Mouse (Mus musculus) CD4-positive, CD25-positive, alpha-beta regulatory T cell, adult 2 months (primary cell): ENCODE results near the gene Olfr1015.

ENCODE experiments used
- DNase-seq: peaks from one replicate; pipeline ENCODE4 v3.0.0-alpha.2; 2012; ENCODE audit warnings: low read depth, low spot score

The Olfr1015 gene

DNA sequence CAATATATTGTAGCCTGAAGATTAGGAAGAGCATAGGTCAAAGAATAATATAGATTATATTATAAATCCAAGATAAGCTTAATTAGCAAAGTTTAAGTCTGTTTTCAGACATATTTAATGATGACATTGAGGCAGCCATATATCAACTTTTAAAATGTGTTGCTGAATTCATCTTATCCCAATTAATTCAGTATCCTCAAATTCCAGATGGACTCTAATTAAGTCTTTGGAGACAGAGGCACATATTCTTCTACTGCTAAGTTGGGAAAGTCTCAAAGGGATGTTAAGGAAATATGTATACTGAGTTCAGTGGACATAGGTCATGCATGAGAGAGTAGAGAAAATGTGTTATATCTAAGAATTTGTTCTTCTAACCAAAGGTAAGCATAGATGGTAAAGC, at the start of gene Olfr1015:
Gene Olfr1015 (plus strand): TSS at position 301 of the 400 bp plus-strand sequence.
- no peak for DNase-seq

DNA sequence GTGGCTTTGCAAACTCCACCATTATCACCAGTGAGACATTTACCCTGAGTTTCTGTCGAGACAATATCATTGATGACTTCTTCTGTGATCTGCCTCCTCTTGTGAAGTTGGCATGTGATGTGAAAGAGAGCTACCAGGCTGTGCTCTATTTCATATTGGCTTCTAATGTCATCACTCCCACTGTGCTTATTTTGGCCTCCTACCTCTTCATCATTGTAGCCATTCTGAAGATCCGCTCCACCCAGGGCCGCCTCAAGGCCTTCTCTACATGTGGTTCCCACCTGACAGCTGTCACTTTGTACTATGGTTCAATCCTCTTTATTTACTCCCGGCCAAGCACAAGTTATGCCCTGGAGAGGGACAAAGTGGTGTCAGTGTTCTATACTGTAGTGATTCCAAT, 28.0 kb upstream of the Olfr1015 start:
- DNase-seq, result no peak

DNA sequence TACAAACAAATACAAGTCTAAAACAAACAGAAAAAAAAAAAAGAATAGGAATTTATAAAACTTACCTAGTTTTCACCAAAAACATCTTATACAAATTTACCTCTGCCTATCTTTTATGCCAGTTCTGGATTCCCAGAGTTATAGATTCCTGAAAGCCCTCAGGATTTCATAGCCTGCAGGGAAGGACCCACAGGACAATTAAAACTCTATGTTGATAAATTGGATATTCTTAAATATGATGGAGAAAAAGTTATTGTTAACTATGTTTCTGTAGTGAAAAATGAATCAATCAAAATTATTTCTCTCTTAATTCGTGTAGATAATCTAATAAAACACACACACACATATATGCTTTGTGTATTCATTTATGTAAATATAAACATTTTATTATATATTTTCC, 19.2 kb upstream of the Olfr1015 start, which contains the start of gene Olfr1012:
Gene Olfr1012 (minus strand): TSS at position 101 of the 400 bp plus-strand sequence.
- DNase-seq, result no peak

DNA sequence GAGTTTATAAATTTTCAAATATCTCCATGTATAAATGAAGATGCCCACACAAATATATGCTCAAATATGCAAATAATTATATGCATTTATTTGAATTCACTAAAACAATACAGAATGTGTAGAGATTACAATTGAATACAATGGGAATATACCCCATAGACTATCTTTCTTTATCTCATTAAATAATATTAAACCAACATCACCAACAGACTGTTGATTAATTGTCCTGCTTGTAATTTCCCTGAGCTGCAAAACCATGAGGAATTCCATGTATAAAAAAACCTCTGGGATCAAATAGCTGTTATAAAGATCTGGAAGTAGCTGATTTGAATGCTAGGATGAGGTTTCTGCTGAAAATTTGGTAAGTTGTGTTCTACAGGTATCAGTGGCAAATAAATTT, 15.0 kb upstream of the Olfr1015 start, which contains the start of gene Olfr1013:
Gene Olfr1013 (plus strand): TSS at position 301 of the 400 bp plus-strand sequence.
- no peak for DNase-seq

DNA sequence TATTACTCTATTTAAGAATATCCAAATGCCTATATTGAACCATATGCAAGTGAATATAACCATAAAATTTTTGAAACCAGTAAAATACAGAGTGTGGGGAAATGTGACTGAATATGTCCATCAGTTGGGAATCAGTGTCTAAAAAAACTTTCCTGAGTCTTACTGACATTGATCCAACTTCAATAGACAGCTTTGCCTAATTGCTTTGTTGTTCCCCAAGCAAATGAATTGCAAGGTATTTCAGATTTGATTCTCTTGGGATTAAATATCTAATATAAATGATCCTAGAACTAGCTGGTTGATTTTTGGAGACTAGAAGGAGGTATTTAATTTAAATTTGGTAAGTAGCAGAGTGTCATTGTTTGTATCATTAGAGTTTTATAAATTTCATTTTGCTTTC, 9.4 kb upstream of the Olfr1015 start, which contains the start of gene Olfr1014:
Gene Olfr1014 (plus strand): TSS at position 301 of the 400 bp plus-strand sequence.
- no peak for DNase-seq

DNA sequence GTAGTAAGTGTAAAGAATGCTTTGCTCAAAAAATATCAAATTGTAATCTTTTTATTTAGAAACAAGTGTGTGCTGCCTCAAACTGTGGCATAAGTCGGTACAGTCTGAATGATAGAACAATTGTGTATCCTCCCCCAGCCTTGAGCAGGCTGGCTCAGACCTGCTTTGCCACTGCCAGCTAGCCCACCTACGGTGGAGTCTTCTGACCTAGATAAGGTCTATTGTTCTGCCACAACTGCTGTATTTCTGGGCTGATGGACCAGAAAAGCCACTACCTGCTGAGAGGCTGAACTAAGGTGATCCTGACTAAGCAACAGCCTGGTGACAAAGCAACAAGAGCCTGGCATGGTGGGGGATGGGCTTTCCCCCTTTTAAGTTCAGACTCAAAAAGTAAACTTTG, 10.5 kb downstream of the Olfr1015 start:
- DNase-seq, result no peak

DNA sequence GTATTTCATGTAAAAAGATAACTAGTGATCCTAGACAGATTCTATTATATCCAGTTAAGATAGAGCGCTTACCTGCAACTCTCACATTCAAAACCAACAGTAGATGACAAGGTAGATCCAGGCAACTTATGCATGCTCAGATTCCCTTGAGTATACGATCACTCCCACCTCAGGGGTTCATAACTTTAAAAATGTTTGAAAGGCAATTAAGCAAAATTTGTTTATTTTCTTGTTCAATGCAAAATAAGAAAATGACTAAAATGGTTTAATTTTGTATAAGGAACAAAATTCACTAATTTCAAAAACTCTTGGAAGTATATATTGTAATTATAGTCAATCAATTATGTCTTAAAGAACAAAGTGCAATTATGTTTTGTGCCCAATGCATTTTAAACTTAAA, 20.6 kb downstream of the Olfr1015 start, which contains the start of gene Olfr1016:
Gene Olfr1016 (minus strand): TSS at position 101 of the 400 bp plus-strand sequence.
- DNase-seq, result no peak

DNA sequence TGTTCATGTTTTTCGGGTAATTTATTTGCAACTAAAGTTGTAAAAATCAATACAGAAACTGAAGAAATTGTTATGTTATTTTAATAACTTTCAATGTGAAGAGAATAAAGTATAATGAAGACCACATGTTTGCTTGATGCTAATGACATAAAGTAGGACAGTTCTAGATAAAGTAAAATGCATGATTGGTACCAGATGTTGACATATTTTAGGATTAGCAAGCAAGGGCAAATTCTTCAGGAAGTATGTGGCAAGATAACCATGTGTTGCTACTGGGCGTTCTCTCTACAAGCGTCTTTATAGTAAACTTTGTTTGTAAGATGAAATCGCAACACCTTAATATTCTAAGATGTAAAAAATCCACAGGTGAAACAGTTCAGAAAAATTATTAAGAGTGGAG, 22.7 kb downstream of the Olfr1015 start:
- DNase-seq, result no peak

DNA sequence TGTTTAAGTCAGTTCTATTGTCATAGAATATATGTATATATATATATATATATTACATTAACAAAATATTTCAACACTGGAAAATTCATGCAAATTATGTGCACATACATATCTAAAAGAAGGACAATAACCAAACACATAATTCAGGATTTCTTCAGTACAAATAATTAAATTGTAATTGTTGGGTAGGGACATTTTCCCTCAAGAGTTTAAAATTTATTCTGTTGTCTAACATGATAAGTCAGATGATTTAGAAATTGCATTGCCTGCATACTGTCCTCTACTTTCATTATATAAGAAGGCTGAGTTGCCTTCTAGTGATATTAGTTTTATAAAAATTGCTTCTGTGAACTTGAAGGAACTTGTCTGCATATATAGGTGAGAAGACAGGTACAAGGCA, 36.4 kb downstream of the Olfr1015 start, which contains the start of gene Olfr1018:
Gene Olfr1018 (plus strand): TSS at position 301 of the 400 bp plus-strand sequence.
- DNase-seq, result no peak
